Mouse (Mus musculus): ENCODE measurements around the gene Sh3bp1.

Sh3bp1 gene

GRCm38 (mm10) chr15:78940325-78940724, 40.8 kb downstream of the Sh3bp1 start:
- DNase-seq (ENCODE audit: low read depth, low spot score) = no peak

DNA sequence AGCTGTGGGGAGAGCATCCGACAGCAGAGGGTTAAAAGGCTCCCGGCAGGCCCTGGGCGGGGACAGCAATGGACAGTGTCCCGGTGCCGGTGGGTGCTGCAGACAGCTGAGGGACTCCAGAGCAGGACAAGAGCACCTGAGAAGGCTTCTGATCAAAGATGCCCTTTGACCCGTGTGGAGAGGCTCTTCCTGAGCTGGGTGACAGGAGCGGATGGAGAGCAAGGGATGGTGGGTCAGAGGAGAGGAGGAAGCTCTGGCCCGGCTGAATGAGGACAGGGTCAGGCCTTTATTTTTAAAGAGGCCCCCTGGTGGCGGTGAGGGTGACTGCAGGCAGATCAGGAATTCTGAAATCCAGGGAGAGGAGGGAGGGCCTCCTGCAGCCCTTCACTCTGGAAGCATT, 43.1 kb downstream of the Sh3bp1 start:
- DNase-seq (ENCODE audit: low read depth, low spot score) = peak; percentile 61

DNA sequence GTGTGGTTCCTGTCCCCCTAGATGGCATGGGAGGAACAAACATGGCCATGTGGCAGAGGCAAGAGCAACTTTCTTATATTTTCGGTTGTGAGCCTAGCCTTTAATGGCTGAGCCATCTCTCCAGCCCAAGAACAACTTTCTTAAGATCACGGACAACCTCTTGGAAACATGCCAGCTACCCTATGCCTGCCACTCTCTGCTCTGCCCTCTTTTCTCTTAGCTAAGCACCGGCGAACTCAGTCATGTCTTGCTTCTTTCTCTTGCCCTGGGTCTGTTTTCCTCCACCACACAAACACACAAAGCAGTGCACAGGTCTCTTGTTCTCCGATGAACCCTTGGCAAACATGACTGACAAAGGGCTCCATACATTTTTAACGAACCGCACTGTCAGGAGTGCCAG, 46.7 kb downstream of the Sh3bp1 start:
- DNase-seq (ENCODE audit: low read depth, low spot score) = no peak

GRCm38 (mm10) chr15:78947657-78948056, 48.1 kb downstream of the Sh3bp1 start, which contains the start of gene Triobp:
Triobp (plus strand) TSS chr15:78947724.
- peak; percentile 47 for DNase-seq (ENCODE audit: low read depth, low spot score)

GRCm38 (mm10) chr15:78948152-78948725, 48.7 kb downstream of the Sh3bp1 start:
- DNase-seq (ENCODE audit: low read depth, low spot score) = no peak

GRCm38 (mm10) chr15:78948883-78949282, 49.3 kb downstream of the Sh3bp1 start:
- no peak for DNase-seq (ENCODE audit: low read depth, low spot score)

DNA sequence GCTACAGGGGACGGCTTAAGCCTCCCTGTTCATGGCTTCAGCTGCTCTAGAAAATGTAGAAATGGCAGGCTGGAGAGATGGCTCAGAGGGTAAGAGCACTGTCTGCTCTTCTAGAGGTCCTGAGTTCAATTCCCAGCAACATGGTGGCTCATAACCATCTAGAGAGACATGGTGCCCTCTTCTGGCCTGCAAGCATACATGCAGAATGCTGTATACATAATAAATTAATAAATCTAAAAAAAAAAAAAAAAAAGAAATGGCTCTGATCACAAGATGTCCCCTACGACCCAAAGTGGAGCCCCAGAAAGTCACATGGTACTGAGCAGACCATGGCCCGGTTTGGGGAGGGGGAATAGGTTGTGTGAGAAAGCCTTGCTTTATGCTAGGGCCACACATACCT, 56.1 kb downstream of the Sh3bp1 start:
- DNase-seq (ENCODE audit: low read depth, low spot score) = no peak

DNA sequence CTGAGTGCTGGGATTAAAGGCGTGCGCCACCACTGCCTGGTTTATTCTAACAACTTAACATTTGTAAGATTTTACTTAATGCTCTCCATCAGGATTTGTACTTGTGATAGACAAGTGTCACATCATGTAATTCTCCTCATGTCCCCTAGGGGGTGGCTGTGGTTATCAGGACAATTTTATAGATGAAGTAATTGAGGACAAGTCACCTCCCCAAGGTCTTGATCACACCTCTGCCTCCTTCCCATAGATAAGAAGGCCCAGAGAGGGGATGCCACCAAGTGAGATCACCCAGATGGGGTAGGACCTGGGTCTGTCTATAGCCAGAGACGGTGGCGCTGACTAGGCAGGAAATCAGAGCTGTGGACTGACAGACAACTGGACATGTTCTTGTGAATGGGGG, 56.8 kb downstream of the Sh3bp1 start:
- DNase-seq (ENCODE audit: low read depth, low spot score) = peak; percentile 68

DNA sequence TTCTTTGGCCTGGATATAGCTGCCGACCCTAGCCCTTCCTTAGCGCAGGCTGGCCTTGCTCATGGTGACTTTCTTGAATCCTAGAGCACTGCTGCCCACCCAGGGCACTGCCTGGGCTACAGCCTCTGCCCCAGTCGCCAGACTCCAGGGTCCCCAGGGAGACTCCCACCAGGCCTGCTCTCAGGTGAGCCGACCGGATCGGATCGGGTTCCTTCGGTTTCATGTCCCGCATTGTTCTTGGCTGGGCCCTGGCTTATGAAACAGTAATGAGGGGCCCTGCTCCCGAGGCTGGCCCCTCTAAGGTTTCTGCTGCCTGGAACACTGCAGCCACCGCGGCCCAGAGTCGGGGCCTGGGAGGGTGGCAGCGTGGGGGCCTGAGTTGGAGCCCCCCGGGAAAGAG, 57.5 kb downstream of the Sh3bp1 start:
- no peak for DNase-seq (ENCODE audit: low read depth, low spot score)

GRCm38 (mm10) chr15:78959537-78959936, 60.0 kb downstream of the Sh3bp1 start:
- DNase-seq (ENCODE audit: low read depth, low spot score) = no peak

- no peak for DNase-seq (ENCODE audit: low read depth, low spot score)
Observed at GRCm38 (mm10) chr15:78960088-78960487, 60.5 kb downstream of the Sh3bp1 start.
